Mouse (Mus musculus): ENCODE results near the gene Krt23.

Gene Krt23

GRCm38 (mm10) chr11:99492733-99493573, at the start of gene Krt23:
Krt23 (minus strand) TSS chr11:99493137.
- no peak for DNase-seq (ENCODE audit: extremely low spot score)

DNA sequence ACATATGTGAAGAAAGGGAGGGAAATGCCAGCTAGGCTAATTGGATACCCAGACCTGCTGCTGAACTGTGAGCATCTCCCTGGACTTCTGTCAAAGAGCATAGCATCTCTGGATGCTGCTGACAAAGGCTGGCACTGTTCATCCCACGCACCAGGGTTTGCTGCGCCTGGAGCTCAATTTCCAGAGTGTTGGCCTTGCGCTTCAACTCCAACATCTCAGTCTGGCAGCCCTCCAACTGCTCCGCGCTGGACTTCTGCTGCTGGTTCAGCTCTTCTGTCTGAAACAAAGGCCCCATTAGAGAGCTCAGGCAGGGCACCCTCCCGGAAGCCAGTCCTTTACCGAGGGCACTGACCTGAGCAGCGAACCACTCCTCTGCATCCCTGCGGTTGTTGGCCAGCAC, 46.8 kb upstream of the Krt23 start:
- no peak for DNase-seq (ENCODE audit: extremely low spot score)

GRCm38 (mm10) chr11:99521288-99521860, 28.4 kb upstream of the Krt23 start, which contains the start of gene Krt39:
Krt39 (minus strand) TSS chr11:99521338.
- DNase-seq (ENCODE audit: extremely low spot score), result no peak

GRCm38 (mm10) chr11:99514098-99514497, 21.2 kb upstream of the Krt23 start:
- no peak for DNase-seq (ENCODE audit: extremely low spot score)

GRCm38 (mm10) chr11:99500095-99500805, 7.3 kb upstream of the Krt23 start:
- no peak for DNase-seq (ENCODE audit: extremely low spot score)

DNA sequence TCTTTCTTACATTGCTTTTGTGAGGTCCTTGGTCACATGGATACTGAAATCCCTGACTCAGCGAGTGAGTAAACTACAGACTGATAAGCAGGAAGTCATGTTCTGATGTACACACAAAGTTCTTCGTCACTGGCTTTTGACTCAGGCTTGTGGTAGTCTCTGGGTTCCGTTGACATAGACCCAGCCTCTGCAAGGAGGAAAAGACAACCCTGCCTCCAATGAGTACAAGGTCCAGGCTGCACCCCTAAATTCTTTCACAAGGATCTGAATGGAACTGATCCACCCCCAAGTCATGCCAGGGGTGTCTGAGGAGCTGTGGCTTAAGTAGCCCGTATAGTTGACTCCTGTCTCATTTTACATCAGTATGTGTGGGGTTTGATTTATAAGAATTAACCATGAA, 3.5 kb upstream of the Krt23 start:
- no peak for DNase-seq (ENCODE audit: extremely low spot score)

GRCm38 (mm10) chr11:99494741-99495140, 1.8 kb upstream of the Krt23 start:
- no peak for DNase-seq (ENCODE audit: extremely low spot score)

GRCm38 (mm10) chr11:99493574-99493850, 575 bp upstream of the Krt23 start:
- peak; percentile 3 for DNase-seq (ENCODE audit: extremely low spot score)

- no peak for DNase-seq (ENCODE audit: extremely low spot score)
These were observed 1.9 kb downstream of the Krt23 start for GRCm38 (mm10) chr11:99491040-99491439.

DNA sequence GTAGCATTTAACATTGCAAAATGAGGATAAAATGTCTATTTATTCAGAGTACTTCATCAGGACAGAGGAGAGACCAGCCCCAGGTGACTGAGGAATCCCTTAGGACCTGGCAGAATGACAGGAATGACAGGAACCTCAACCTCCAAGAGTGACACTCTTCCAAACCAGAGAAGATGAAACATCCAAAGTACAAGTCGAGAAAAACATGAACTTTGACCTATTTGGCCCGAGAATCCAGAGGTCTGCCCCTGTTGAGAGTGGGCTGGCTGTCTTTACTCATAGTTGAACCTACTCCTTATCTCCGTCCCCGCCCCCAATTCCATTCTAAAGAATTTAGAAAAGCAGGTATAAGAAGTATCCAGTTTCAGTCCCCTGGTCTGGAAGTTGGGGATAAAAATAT, 2.3 kb downstream of the Krt23 start:
- DNase-seq (ENCODE audit: extremely low spot score), result no peak

GRCm38 (mm10) chr11:99489233-99489632, 3.7 kb downstream of the Krt23 start:
- no peak for DNase-seq (ENCODE audit: extremely low spot score)

DNA sequence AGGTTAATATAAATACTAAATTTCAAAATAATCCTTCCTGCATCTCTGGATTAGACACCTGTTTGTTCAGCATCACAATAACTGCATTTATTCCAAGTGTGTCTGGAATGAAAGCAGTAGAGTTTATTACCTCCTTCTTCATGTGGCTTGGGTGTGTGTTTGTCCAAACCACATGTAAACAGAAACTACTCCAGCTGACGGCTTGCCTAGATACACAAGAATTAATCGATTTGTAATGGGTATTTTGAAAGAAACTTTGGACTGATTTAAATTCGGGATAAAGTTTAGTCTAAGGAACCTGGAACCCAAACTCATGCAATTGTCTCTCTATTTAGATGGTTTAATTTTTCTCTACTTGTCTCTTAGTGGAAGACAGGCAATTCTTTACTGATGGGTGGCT, 18.0 kb downstream of the Krt23 start:
- DNase-seq (ENCODE audit: extremely low spot score), result no peak

DNA sequence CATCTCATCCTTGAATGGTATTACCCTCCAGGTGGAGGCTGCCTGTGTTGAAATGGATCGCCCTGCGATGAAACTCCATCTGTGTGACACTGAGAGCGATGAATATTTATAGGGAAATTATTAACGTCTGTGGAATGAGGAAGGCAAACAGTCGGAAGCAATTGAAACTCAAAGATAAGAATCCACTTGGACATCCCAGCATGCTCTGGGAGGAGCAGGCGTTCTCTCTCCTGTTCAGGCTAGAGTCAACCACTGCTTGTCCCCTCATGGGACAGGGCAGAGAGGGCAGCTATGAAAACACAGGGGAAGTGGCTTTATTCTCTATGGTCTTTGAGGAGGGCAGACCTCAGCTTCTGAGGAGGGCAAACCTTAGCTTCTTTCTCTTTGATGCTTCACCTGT, 19.5 kb downstream of the Krt23 start:
- DNase-seq (ENCODE audit: extremely low spot score), result no peak

GRCm38 (mm10) chr11:99472405-99472804, 20.5 kb downstream of the Krt23 start:
- no peak for DNase-seq (ENCODE audit: extremely low spot score)

GRCm38 (mm10) chr11:99471946-99472345, 21.0 kb downstream of the Krt23 start:
- DNase-seq (ENCODE audit: extremely low spot score), result no peak

- DNase-seq (ENCODE audit: extremely low spot score), result no peak
These were observed 23.7 kb downstream of the Krt23 start for GRCm38 (mm10) chr11:99469228-99469627.

- DNase-seq (ENCODE audit: extremely low spot score), result no peak
These were observed 24.4 kb downstream of the Krt23 start for GRCm38 (mm10) chr11:99468566-99468965.

- no peak for DNase-seq (ENCODE audit: extremely low spot score)
These were observed 26.6 kb downstream of the Krt23 start for GRCm38 (mm10) chr11:99466316-99466715.

- DNase-seq (ENCODE audit: extremely low spot score), result peak; percentile 78
These were observed 28.1 kb downstream of the Krt23 start for GRCm38 (mm10) chr11:99464836-99465235.

GRCm38 (mm10) chr11:99463155-99463554, 29.8 kb downstream of the Krt23 start:
- DNase-seq (ENCODE audit: extremely low spot score), result peak; percentile 68

- no peak for DNase-seq (ENCODE audit: extremely low spot score)
These were observed 31.2 kb downstream of the Krt23 start for GRCm38 (mm10) chr11:99461736-99462135.

GRCm38 (mm10) chr11:99458887-99459286, 34.0 kb downstream of the Krt23 start:
- DNase-seq (ENCODE audit: extremely low spot score), result no peak

DNA sequence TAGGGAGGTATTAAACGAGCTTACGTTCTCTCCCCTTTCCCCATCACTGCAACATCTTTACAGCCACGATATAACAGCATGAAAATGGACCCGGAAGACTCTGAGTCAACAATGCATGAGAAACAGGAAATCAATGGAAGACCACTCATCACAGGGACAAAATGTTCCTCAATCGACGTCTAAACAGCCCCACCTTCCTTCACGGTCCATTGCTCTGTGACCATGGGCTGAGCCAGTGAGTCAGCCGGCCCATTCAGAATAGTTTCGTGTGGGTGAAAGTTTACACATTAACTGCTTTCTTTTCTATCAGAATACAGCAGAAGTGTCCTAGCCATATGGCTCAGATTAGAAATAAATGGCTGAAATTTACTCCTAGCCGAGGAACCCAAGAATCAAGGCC, 38.2 kb downstream of the Krt23 start:
- no peak for DNase-seq (ENCODE audit: extremely low spot score)

All from embryo, embryonic 9.5 days (tissue).